Mouse (Mus musculus): ENCODE data around the gene Aldh3b1. TPM values are rescaled to one million over a fixed set of nuclear protein-coding genes. Genes with fewer than 3 reads are reported as not detected.
A peak's percentile ranks its signal among the peaks of the same experiment; 100 is the strongest.

The Aldh3b1 gene
- polyA plus RNA-seq, 1 experiment from 2014 or later = 2.9 TPM

DNA sequence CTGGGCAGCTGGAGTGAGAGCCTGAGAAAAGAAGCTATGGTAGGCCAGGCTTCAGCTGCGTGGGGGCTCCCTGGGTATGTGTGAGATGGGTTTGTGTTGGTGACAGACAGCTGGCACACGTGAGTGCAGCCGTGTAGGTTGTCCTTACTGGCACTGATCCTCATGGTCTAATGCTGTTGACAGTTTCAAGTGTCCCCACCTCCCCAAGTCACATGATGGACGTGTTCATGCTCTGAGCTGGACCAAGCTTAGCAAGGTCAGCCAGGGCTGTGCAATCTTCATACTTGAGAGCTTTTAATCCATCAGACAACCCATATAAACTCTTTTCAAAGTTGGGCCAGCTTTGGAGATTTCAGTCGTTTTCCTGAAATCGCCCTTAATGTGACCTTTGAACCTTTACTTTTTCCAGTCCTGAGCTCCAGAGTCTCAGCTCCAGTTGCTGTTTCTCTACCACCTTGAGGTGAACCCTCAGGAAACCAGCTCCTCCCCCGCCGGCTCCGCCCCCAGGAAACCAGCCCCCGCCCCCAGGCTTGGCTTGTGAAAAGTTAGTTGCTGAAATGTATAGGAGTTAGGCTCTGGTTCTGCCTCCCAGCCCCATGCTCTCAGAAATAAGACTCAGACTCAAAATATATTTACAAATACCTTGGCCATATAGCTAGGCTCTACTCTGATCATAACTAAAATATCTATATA is 16.4 kb upstream of the Aldh3b1 start:
- H3K9me3 ChIP-seq (ENCODE audit: control insufficient read depth, low read length) = no peaks in the 10 kb centered on the region
- no peak overlapping the region for H3K4me2 ChIP-seq (ENCODE audit: low read length)
- H3K27ac ChIP-seq (replicated peaks in 1 of 2; ENCODE audit: control insufficient read depth in 1 of 2, insufficient read depth in 1 of 2, low read depth in 2 of 2, low read length in 2 of 2) = peak overlapping the region; percentile 21 to 62; a peak in 3 of 4 replicates
- no peak overlapping the region for H3K9ac ChIP-seq (ENCODE audit: low read length)
- H3K36me3 ChIP-seq (ENCODE audit: control insufficient read depth, insufficient read depth, low read length) = no peaks in the 10 kb centered on the region
- WGBS = 13% methylated on average over 10 of the region's 10 CpGs
- peaks cover 6% of the 10 kb centered on the region; the same call in 1 of the 2 replicates for H3K27me3 ChIP-seq (ENCODE audit: control insufficient read depth, insufficient read depth, low read length)
- H3K4me3 ChIP-seq (ENCODE audit: control insufficient read depth in 1 of 2, insufficient read depth in 1 of 2, low read depth in 1 of 2, low read length in 2 of 2) = no peak overlapping the region
- peaks cover 8 to 11% of the 10 kb centered on the region in 2 experiments for H3K4me1 ChIP-seq (ENCODE audit: control insufficient read depth in 2 of 2, insufficient read depth in 2 of 2, low read length in 2 of 2)
- ATAC-seq (ENCODE audit: insufficient number of reproducible peaks, insufficient read depth, low FRiP score, low read depth) = peak; percentile 83

- Histone ChIP-seq H3K27ac (replicated peaks in 1 of 2; ENCODE audit: control insufficient read depth in 1 of 2, insufficient read depth in 1 of 2, low read depth in 2 of 2, low read length in 2 of 2) (no peak overlapping the region), H3K27me3 (ENCODE audit: control insufficient read depth, insufficient read depth, low read length) (peaks cover 6% of the 10 kb centered on the region; the same call in 1 of the 2 replicates), H3K4me3 (ENCODE audit: control insufficient read depth in 1 of 2, insufficient read depth in 1 of 2, low read depth in 1 of 2, low read length in 2 of 2) (peak overlapping the region; percentile 7 to 24; a peak in 3 of 4 replicates), H3K4me2 (ENCODE audit: low read length) (peak overlapping the region; percentile 56), H3K9ac (ENCODE audit: low read length) (no peak overlapping the region), H3K9me3 (ENCODE audit: control insufficient read depth, low read length) (no peaks in the 10 kb centered on the region), H3K36me3 (ENCODE audit: control insufficient read depth, insufficient read depth, low read length) (no peaks in the 10 kb centered on the region), H3K4me1 (ENCODE audit: control insufficient read depth in 2 of 2, insufficient read depth in 2 of 2, low read length in 2 of 2) (peaks cover 8 to 11% of the 10 kb centered on the region in 2 experiments)
- ATAC-seq (ENCODE audit: insufficient number of reproducible peaks, insufficient read depth, low FRiP score, low read depth) = no peak
- WGBS = 17% methylated on average over 27 of the region's 27 CpGs
Measured at GRCm38 (mm10) chr19:3942986-3943735, 13.6 kb upstream of the Aldh3b1 start.

- no peak overlapping the region for H3K4me3 ChIP-seq (ENCODE audit: control insufficient read depth in 1 of 2, insufficient read depth in 1 of 2, low read depth in 1 of 2, low read length in 2 of 2)
- H3K4me1 ChIP-seq (ENCODE audit: control insufficient read depth in 2 of 2, insufficient read depth in 2 of 2, low read length in 2 of 2) = peaks cover 8 to 11% of the 10 kb centered on the region in 2 experiments
- H3K9me3 ChIP-seq (ENCODE audit: control insufficient read depth, low read length) = no peaks in the 10 kb centered on the region
- no peak overlapping the region for H3K27ac ChIP-seq (replicated peaks in 1 of 2; ENCODE audit: control insufficient read depth in 1 of 2, insufficient read depth in 1 of 2, low read depth in 2 of 2, low read length in 2 of 2)
- no peak overlapping the region for H3K4me2 ChIP-seq (ENCODE audit: low read length)
- peaks cover 6% of the 10 kb centered on the region; the same call in 1 of the 2 replicates for H3K27me3 ChIP-seq (ENCODE audit: control insufficient read depth, insufficient read depth, low read length)
- no peak for ATAC-seq (ENCODE audit: insufficient number of reproducible peaks, insufficient read depth, low FRiP score, low read depth)
- no peaks in the 10 kb centered on the region for H3K36me3 ChIP-seq (ENCODE audit: control insufficient read depth, insufficient read depth, low read length)
- H3K9ac ChIP-seq (ENCODE audit: low read length) = no peak overlapping the region
- WGBS = 75% methylated on average over 7 of the region's 7 CpGs
Measured at GRCm38 (mm10) chr19:3942315-3942714, 12.7 kb upstream of the Aldh3b1 start.

GRCm38 (mm10) chr19:3935896-3936850 is 6.6 kb upstream of the Aldh3b1 start:
- peaks cover 6 to 11% of the 10 kb centered on the region in 2 experiments for H3K4me1 ChIP-seq (ENCODE audit: control insufficient read depth in 2 of 2, insufficient read depth in 2 of 2, low read length in 2 of 2)
- H3K4me3 ChIP-seq (ENCODE audit: control insufficient read depth in 1 of 2, insufficient read depth in 1 of 2, low read depth in 1 of 2, low read length in 2 of 2) = peak overlapping the region; percentile 61 to 65
- no peaks in the 10 kb centered on the region for H3K36me3 ChIP-seq (ENCODE audit: control insufficient read depth, insufficient read depth, low read length)
- no peaks in the 10 kb centered on the region for H3K27me3 ChIP-seq (ENCODE audit: control insufficient read depth, insufficient read depth, low read length)
- H3K9ac ChIP-seq (ENCODE audit: low read length) = peak overlapping the region; percentile 73
- 0 out of 2 replicates have a peak, but pooled peaks have one; percentile 40 for ATAC-seq (ENCODE audit: insufficient number of reproducible peaks, insufficient read depth, low FRiP score, low read depth)
- peak overlapping the region; percentile 93 for H3K4me2 ChIP-seq (ENCODE audit: low read length)
- 0 out of 4 replicates have a peak overlapping the region, but pooled peaks of 1 of the 2 experiments have one; percentile 33 for H3K27ac ChIP-seq (replicated peaks in 1 of 2; ENCODE audit: control insufficient read depth in 1 of 2, insufficient read depth in 1 of 2, low read depth in 2 of 2, low read length in 2 of 2)
- whole genome bisulfite sequencing = 7% methylated on average over 22 of the region's 22 CpGs
- no peaks in the 10 kb centered on the region for H3K9me3 ChIP-seq (ENCODE audit: control insufficient read depth, low read length)

- peak within 1 kb of the TSS; percentile 61 to 65 for H3K4me3 ChIP-seq (ENCODE audit: control insufficient read depth in 1 of 2, insufficient read depth in 1 of 2, low read depth in 1 of 2, low read length in 2 of 2)
- H3K4me1 ChIP-seq (ENCODE audit: control insufficient read depth in 2 of 2, insufficient read depth in 2 of 2, low read length in 2 of 2) = peaks cover 13 to 19% of the 10 kb centered on the region in 2 experiments
- WGBS = 7% methylated on average over 42 of the region's 42 CpGs
- peak within 1 kb of the TSS; percentile 93 for H3K4me2 ChIP-seq (ENCODE audit: low read length)
- H3K9ac ChIP-seq (ENCODE audit: low read length) = peak within 1 kb of the TSS; percentile 73
- no peaks in the 10 kb centered on the region for H3K36me3 ChIP-seq (ENCODE audit: control insufficient read depth, insufficient read depth, low read length)
- peak; percentile 76 for ATAC-seq (ENCODE audit: insufficient number of reproducible peaks, insufficient read depth, low FRiP score, low read depth)
- no peaks in the 10 kb centered on the region for H3K9me3 ChIP-seq (ENCODE audit: control insufficient read depth, low read length)
- H3K27me3 ChIP-seq (ENCODE audit: control insufficient read depth, insufficient read depth, low read length) = no peaks in the 10 kb centered on the region
- H3K27ac ChIP-seq (replicated peaks in 1 of 2; ENCODE audit: control insufficient read depth in 1 of 2, insufficient read depth in 1 of 2, low read depth in 2 of 2, low read length in 2 of 2) = 0 out of 4 replicates have a peak within 1 kb of the TSS, but pooled peaks of 1 of the 2 experiments have one; percentile 33
Measured at GRCm38 (mm10) chr19:3935032-3935895, 5.7 kb upstream of the Aldh3b1 start, which contains the start of gene Unc93b1. TSS of gene Unc93b1 (plus strand) at chr19:3935186.

DNA sequence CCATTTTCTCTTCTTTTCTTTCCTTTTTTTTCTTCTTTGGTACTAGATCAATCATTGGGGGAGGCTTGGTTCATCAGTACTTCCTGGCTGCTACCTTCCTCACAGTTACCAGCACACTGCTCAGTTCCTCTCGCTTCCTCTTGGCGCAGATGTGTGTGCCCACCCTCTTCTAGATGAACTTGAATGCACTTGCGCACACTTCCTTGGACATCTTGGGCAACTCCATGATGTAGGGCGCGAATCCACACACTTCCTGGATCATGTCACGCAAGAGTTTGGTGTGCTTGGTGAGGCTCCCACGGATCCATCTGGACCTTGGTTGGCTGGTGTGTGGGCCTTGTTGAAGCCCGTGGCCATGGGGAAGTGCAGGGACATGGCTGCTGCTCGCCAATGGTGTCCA is 2.1 kb upstream of the Aldh3b1 start:
- no peak overlapping the region for H3K4me3 ChIP-seq (ENCODE audit: control insufficient read depth in 1 of 2, insufficient read depth in 1 of 2, low read depth in 1 of 2, low read length in 2 of 2)
- no peak overlapping the region for H3K4me2 ChIP-seq (ENCODE audit: low read length)
- no peaks in the 10 kb centered on the region for H3K27me3 ChIP-seq (ENCODE audit: control insufficient read depth, insufficient read depth, low read length)
- peaks cover 29 to 33% of the 10 kb centered on the region in 2 experiments for H3K4me1 ChIP-seq (ENCODE audit: control insufficient read depth in 2 of 2, insufficient read depth in 2 of 2, low read length in 2 of 2)
- no peaks in the 10 kb centered on the region for H3K36me3 ChIP-seq (ENCODE audit: control insufficient read depth, insufficient read depth, low read length)
- ATAC-seq (ENCODE audit: insufficient number of reproducible peaks, insufficient read depth, low FRiP score, low read depth) = no peak
- WGBS = 90% methylated on average over 9 of the region's 9 CpGs
- no peak overlapping the region for H3K27ac ChIP-seq (replicated peaks in 1 of 2; ENCODE audit: control insufficient read depth in 1 of 2, insufficient read depth in 1 of 2, low read depth in 2 of 2, low read length in 2 of 2)
- no peak overlapping the region for H3K9ac ChIP-seq (ENCODE audit: low read length)
- no peaks in the 10 kb centered on the region for H3K9me3 ChIP-seq (ENCODE audit: control insufficient read depth, low read length)

All from heart, embryonic 14.5 days (tissue).